Mouse (Mus musculus) spleen, adult 2 months (tissue): ENCODE data around the gene Tenm4.

ENCODE experiments used
- CTCF ChIP-seq: fragments of 200-500 bp; IDR thresholded peaks from 2 replicates; pipeline ENCODE4 v1.5.1; 2011; ENCODE audit warnings: mild to moderate bottlenecking, inconsistent platforms; ENCODE audit not compliant: insufficient read depth, insufficient read length, insufficient replicate concordance; ENCODE audit errors: extremely low read depth
- POLR2A ChIP-seq: fragments of 200-500 bp; IDR thresholded peaks from 2 replicates; pipeline ENCODE4 v1.6.1; 2011; ENCODE audit warnings: low read depth, low read length, inconsistent platforms

GRCm38 (mm10) chr7:96274486-96274885, 103.4 kb downstream of the Tenm4 start:
- TF ChIP-seq CTCF, result no peak
- no peak for TF ChIP-seq POLR2A
